Mouse (Mus musculus) neural tube, postnatal 0 days (tissue): ENCODE data around the gene Tnk2. TPM values are rescaled to one million over a fixed set of nuclear protein-coding genes. Genes with fewer than 3 reads are reported as not detected.

Experiments
- polyA plus RNA-seq: library from polyadenylated mRNA; unstranded; fragments of >200 nt; fragmentation: Nextera tagmentation; extraction: Ambion mirVana; gene quantifications from 2 replicates; pipeline ENCODE4 v1.2.1, GENCODE M21; 2015

Tnk2 gene
- polyA plus RNA-seq: 20.6 and 23.5 TPM in 2 replicates

GRCm38 (mm10) chr16:32643661-32644061 lies at the start of gene Tnk2:
TSS of gene Tnk2 (plus strand) at chr16:32643874.

GRCm38 (mm10) chr16:32608712-32609400 lies 34.8 kb upstream of the Tnk2 start, which contains the start of gene Tfrc:
TSS of gene Tfrc (plus strand) at chr16:32608920.

Other genes starting within 250 kb of the Tnk2 start
- 0.19 TPM in 1 of 2 replicates, not detected in the other for gene Tm4sf19, start 243.4 kb upstream of the Tnk2 start, polyA plus RNA-seq
- 51.3 and 53.2 TPM in 2 replicates for gene Tctex1d2, start 224.2 kb upstream of the Tnk2 start, polyA plus RNA-seq
- gene Pcyt1a, start 213.0 kb upstream of the Tnk2 start, polyA plus RNA-seq: 47.1 and 47.8 TPM in 2 replicates
- gene Slc51a, start 156.0 kb upstream of the Tnk2 start, polyA plus RNA-seq: 0.22 and 0.37 TPM in 2 replicates
- gene Zdhhc19, start 147.6 kb upstream of the Tnk2 start, polyA plus RNA-seq: 0.22 TPM in 1 of 2 replicates, not detected in the other
- 30.9 and 33.9 TPM in 2 replicates for gene Tfrc, start 35.0 kb upstream of the Tnk2 start, polyA plus RNA-seq
- not detected in 2 replicates for gene Muc4, start 92.0 kb downstream of the Tnk2 start, polyA plus RNA-seq
- 0.10 TPM in 1 of 2 replicates, not detected in the other for gene Muc20, start 153.6 kb downstream of the Tnk2 start, polyA plus RNA-seq
- gene Smbd1, start 166.6 kb downstream of the Tnk2 start, polyA plus RNA-seq: not detected in 2 replicates
- gene Fyttd1, start 233.6 kb downstream of the Tnk2 start, polyA plus RNA-seq: 105 and 119 TPM in 2 replicates
- gene Rubcn, start 233.9 kb downstream of the Tnk2 start, polyA plus RNA-seq: 21.9 and 25.3 TPM in 2 replicates